Mouse (Mus musculus) heart, embryonic 16.5 days (tissue): Measurements from ENCODE around the gene Cfap73. TPM values are rescaled to one million over a fixed set of nuclear protein-coding genes. Genes with fewer than 3 reads are reported as not detected.

Source experiments
- ATAC-seq: fragments of 200-750 bp; cut with Nextera tagmentation; replicated peaks from 2 replicates; pipeline ENCODE4 v1.8.0; 2017; ENCODE audit warnings: moderate number of reproducible peaks; ENCODE audit not compliant: insufficient read depth, low FRiP score; ENCODE audit errors: extremely low read depth
- H3K27ac ChIP-seq: fragments of 300-500 bp; sonication (generic); 2 replicates; pipeline ENCODE4 v1.5.1; 2014; ENCODE audit warnings: mild to moderate bottlenecking, low read length, control low read depth, moderate library complexity
- H3K27me3 ChIP-seq: fragments of 300-500 bp; sonication (generic); 2 replicates; pipeline ENCODE4 v1.6.1; 2014; ENCODE audit warnings: low read length, mixed read lengths; ENCODE audit not compliant: control insufficient read depth, insufficient read depth
- H3K36me3 ChIP-seq: fragments of 300-500 bp; sonication (generic); 2 replicates; pipeline ENCODE4 v1.6.1; 2014; ENCODE audit not compliant: control insufficient read depth, insufficient read depth
- H3K4me1 ChIP-seq: fragments of 300-500 bp; sonication (generic); 2 replicates; pipeline ENCODE4 v1.6.1; 2014; ENCODE audit warnings: low read length, mixed read lengths; ENCODE audit not compliant: control insufficient read depth, insufficient read depth
- H3K4me2 ChIP-seq: fragments of 300-500 bp; sonication (generic); 2 replicates; pipeline ENCODE4 v1.6.1; 2014; ENCODE audit warnings: low read depth, mild to moderate bottlenecking, control low read depth, low read length
- H3K4me3 ChIP-seq: fragments of 300-500 bp; sonication (generic); 2 replicates; pipeline ENCODE4 v1.5.1; 2014; ENCODE audit warnings: mild to moderate bottlenecking, control low read depth, low read length
- H3K9ac ChIP-seq: fragments of 300-500 bp; sonication (generic); 2 replicates; pipeline ENCODE4 v1.6.1; 2014; ENCODE audit warnings: low read length, control low read depth
- H3K9me3 ChIP-seq: fragments of 300-500 bp; sonication (generic); replicated peaks from 2 replicates; pipeline ENCODE4 v1.6.1; 2016; ENCODE audit warnings: low read length; ENCODE audit not compliant: control insufficient read depth
- WGBS: fragments of 180-500 bp; shearing (Covaris S2); extraction: QIAGEN DNeasy Blood & Tissue Kit; methylation state at CpG from one replicate; pipeline ENCODE4 v1.1.7; 2014; 5-methylcytosine and 5-hydroxymethylcytosine counted together
- polyA plus RNA-seq: library from polyadenylated mRNA; unstranded; fragments of >200 nt; fragmentation: Nextera tagmentation; extraction: Ambion mirVana; gene quantifications from 2 replicates; pipeline ENCODE4 v1.2.1, GENCODE M21; 2015

Cfap73 gene
- polyA plus RNA-seq, 1 experiment from 2014 or later: not detected

GRCm38 (mm10) chr5:120602210-120602609, 31.8 kb downstream of the Cfap73 start:
- no peak overlapping the region for H3K4me2 ChIP-seq
- no peaks in the 10 kb centered on the region; the same call in 1 of the 2 replicates for H3K27me3 ChIP-seq
- H3K27ac ChIP-seq: no peak overlapping the region
- H3K36me3 ChIP-seq: no peaks in the 10 kb centered on the region
- H3K4me1 ChIP-seq: peaks cover 15% of the 10 kb centered on the region
- H3K9me3 ChIP-seq: no peaks in the 10 kb centered on the region
- H3K9ac ChIP-seq: no peak overlapping the region
- WGBS: 93% methylated on average over 12 of the region's 12 CpGs
- H3K4me3 ChIP-seq: no peak overlapping the region
- no peak for ATAC-seq

GRCm38 (mm10) chr5:120600946-120601668, 32.9 kb downstream of the Cfap73 start:
- ATAC-seq: peak; percentile 21; the same call in 1 of the 2 replicates
- Histone ChIP-seq H3K27ac (no peak overlapping the region), H3K27me3 (no peaks in the 10 kb centered on the region; the same call in 1 of the 2 replicates)

GRCm38 (mm10) chr5:120599625-120600024, 34.4 kb downstream of the Cfap73 start:
- no peak overlapping the region for H3K4me2 ChIP-seq
- no peak overlapping the region for H3K9ac ChIP-seq
- WGBS: 75% methylated on average over 6 of the region's 6 CpGs
- H3K4me1 ChIP-seq: peaks cover 10% of the 10 kb centered on the region
- no peak overlapping the region for H3K4me3 ChIP-seq
- no peak for ATAC-seq
- no peaks in the 10 kb centered on the region for H3K9me3 ChIP-seq
- no peak overlapping the region for H3K27ac ChIP-seq
- no peaks in the 10 kb centered on the region; the same call in none of the 2 replicates for H3K27me3 ChIP-seq
- no peaks in the 10 kb centered on the region for H3K36me3 ChIP-seq

More at GRCm38 (mm10) chr5:120600946-120601668, 32.9 kb downstream of the Cfap73 start:
- no peak overlapping the region for H3K4me2 ChIP-seq
- no peaks in the 10 kb centered on the region for H3K9me3 ChIP-seq
- H3K9ac ChIP-seq: no peak overlapping the region
- 38% methylated on average over 11 of the region's 11 CpGs for WGBS
- peaks cover 15% of the 10 kb centered on the region for H3K4me1 ChIP-seq
- H3K4me3 ChIP-seq: no peak overlapping the region
- H3K36me3 ChIP-seq: no peaks in the 10 kb centered on the region

GRCm38 (mm10) chr5:120594485-120594884, 39.5 kb downstream of the Cfap73 start:
- no peak for ATAC-seq
- peaks cover 5% of the 10 kb centered on the region; the same call in 1 of the 2 replicates for H3K9me3 ChIP-seq
- H3K27me3 ChIP-seq: no peaks in the 10 kb centered on the region; the same call in none of the 2 replicates
- H3K9ac ChIP-seq: no peak overlapping the region
- H3K4me2 ChIP-seq: no peak overlapping the region
- no peaks in the 10 kb centered on the region for H3K4me1 ChIP-seq
- no peak overlapping the region for H3K4me3 ChIP-seq
- 80% methylated on average over 6 of the region's 6 CpGs for WGBS
- no peaks in the 10 kb centered on the region for H3K36me3 ChIP-seq
- H3K27ac ChIP-seq: no peak overlapping the region

GRCm38 (mm10) chr5:120592141-120592540, 41.9 kb downstream of the Cfap73 start:
- ATAC-seq: no peak
- Histone ChIP-seq H3K4me3 (no peak overlapping the region), H3K27me3 (no peaks in the 10 kb centered on the region; the same call in 1 of the 2 replicates), H3K36me3 (no peaks in the 10 kb centered on the region), H3K27ac (no peak overlapping the region), H3K9ac (no peak overlapping the region), H3K4me2 (no peak overlapping the region), H3K4me1 (peaks cover 10% of the 10 kb centered on the region), H3K9me3 (peaks cover 5% of the 10 kb centered on the region; the same call in 1 of the 2 replicates)
- WGBS: 63% methylated on average over 7 of the region's 7 CpGs

- H3K4me1 ChIP-seq: peaks cover 22% of the 10 kb centered on the region
- no peaks in the 10 kb centered on the region for H3K27me3 ChIP-seq
- no peak for ATAC-seq
- H3K4me2 ChIP-seq: no peak overlapping the region
- WGBS: 74% methylated on average over 16 of the region's 16 CpGs
- no peak overlapping the region for H3K4me3 ChIP-seq
- H3K27ac ChIP-seq: no peak overlapping the region
- H3K36me3 ChIP-seq: no peaks in the 10 kb centered on the region
- H3K9me3 ChIP-seq: peaks cover 5% of the 10 kb centered on the region; the same call in 1 of the 2 replicates
- no peak overlapping the region for H3K9ac ChIP-seq
These were observed 43.6 kb downstream of the Cfap73 start for GRCm38 (mm10) chr5:120590356-120591010.

GRCm38 (mm10) chr5:120588569-120589094, 45.4 kb downstream of the Cfap73 start, which contains the start of the genes Tpcn1 and Iqcd:
TSS of gene Tpcn1 (minus strand) at chr5:120588673.
TSS of gene Iqcd (plus strand) at chr5:120589016.
- peaks cover 5% of the 10 kb centered on the region; the same call in 1 of the 2 replicates for H3K9me3 ChIP-seq
- H3K36me3 ChIP-seq: peaks cover 15% of the 10 kb centered on the region
- H3K4me1 ChIP-seq: peaks cover 22% of the 10 kb centered on the region
- peak within 1 kb of the TSS; percentile 74 for H3K27ac ChIP-seq
- under 1% methylated on average over 35 of the region's 35 CpGs for WGBS
- ATAC-seq: peak; percentile 99
- peak within 1 kb of the TSS; percentile 79 for H3K4me3 ChIP-seq
- peak within 1 kb of the TSS; percentile 81 for H3K4me2 ChIP-seq
- H3K9ac ChIP-seq: peak within 1 kb of the TSS; percentile 88
- H3K27me3 ChIP-seq: no peaks in the 10 kb centered on the region

- Histone ChIP-seq H3K27me3 (no peaks in the 10 kb centered on the region), H3K9ac (peak overlapping the region; percentile 88), H3K4me1 (peaks cover 22% of the 10 kb centered on the region), H3K4me2 (peak overlapping the region; percentile 81), H3K9me3 (peaks cover 5% of the 10 kb centered on the region; the same call in 1 of the 2 replicates), H3K36me3 (peaks cover 20% of the 10 kb centered on the region), H3K27ac (peak overlapping the region; percentile 74), H3K4me3 (peak overlapping the region; percentile 79)
- 0 out of 2 replicates have a peak, but pooled peaks have one; percentile 0 for ATAC-seq
- under 1% methylated on average over 29 of the region's 29 CpGs for WGBS
These were observed 46.0 kb downstream of the Cfap73 start for GRCm38 (mm10) chr5:120587940-120588568.
